Mouse (Mus musculus) thymus, adult 2 months (tissue): ENCODE results near the gene Pkd1l1.

ENCODE experiments used
- CTCF ChIP-seq: fragments of 200-500 bp; IDR thresholded peaks from 2 replicates; pipeline ENCODE4 v1.5.1; 2012; ENCODE audit warnings: mild to moderate bottlenecking, control low read depth, low read length, moderate library complexity, borderline replicate concordance; ENCODE audit not compliant: control insufficient read depth, poor library complexity, insufficient read depth; ENCODE audit errors: extremely low read depth
- POLR2A ChIP-seq: fragments of 200-500 bp; IDR thresholded peaks from 2 replicates; pipeline ENCODE4 v1.6.1; 2012; ENCODE audit warnings: mild to moderate bottlenecking, low read length, control low read depth, moderate library complexity; ENCODE audit not compliant: control insufficient read depth, poor library complexity, insufficient read depth; ENCODE audit errors: extremely low read depth

- no peak for TF ChIP-seq CTCF
- no peak for TF ChIP-seq POLR2A
Observed at GRCm38 (mm10) chr11:9018491-9019267, 45.6 kb upstream of the Pkd1l1 start.
